21 mouse cellular contexts compared by ENCODE assay signal in the genomic region with DNA sequence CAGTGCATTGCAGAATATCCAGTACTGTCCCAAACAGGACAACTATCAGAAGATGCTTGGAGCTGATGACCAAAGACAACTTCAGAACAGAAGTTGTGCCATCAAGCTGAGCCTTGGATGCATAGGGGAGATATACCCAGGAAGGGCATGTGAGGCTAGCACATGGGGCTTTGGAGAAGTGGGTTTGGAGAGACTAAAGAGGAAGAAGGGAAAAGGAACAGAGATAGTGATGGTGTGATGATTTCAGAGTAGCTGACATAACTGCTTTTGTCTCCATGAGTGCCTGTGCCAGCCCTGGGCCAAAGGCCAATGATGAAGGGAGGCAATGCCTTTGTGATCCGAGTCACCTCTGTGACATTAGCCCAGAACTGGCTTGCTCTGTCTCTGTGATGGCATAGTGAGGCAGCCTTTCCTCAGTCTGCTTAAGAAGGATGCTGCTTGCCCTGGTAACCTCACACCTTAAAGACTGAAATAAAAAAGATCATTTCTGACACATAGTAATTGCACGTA.
DNase-seq lines count a peak whose midpoint lies in the region; ATAC-seq and TF ChIP-seq lines count a peak whose summit lies in the region.
"Had no signal": no experiment of that assay in that cellular context is flagged by ENCODE, and none has a peak within 500 bp of the region (broad histone marks: within the 10 kb centered on the region; RNA-seq: fewer than 3 reads in every experiment).

No protein-coding gene starts in this region.

- DNase-seq in cerebellum, postnatal 14 days: peak; percentile 23 to 27
- no peak for DNase-seq in cerebellum, adult 18-20 months
- no peak for DNase-seq in layer of hippocampus, adult 2 months (ENCODE audit: low spot score in 2 of 2)
- DNase-seq in layer of hippocampus, adult 9-10 months (ENCODE audit: low spot score): no peak
- DNase-seq in thymus, postnatal 36 days: no peak
- DNase-seq: adrenal gland, postnatal 25 days; cerebellum, adult 11 months; embryo, embryonic 11 days; gastrocnemius, postnatal 36 days; heart, postnatal 4 days; kidney, adult 11 months had no signal

- ATAC-seq in common myeloid progenitor, adult 5-6 weeks (replicated peaks; ENCODE audit: low read depth, poor library complexity, severe bottlenecking): peak; percentile 88
- peak; percentile 90 for ATAC-seq in megakaryocyte progenitor cell, adult 5-6 weeks (replicated peaks; ENCODE audit: poor library complexity)
- ATAC-seq: activated CD4-positive, CD25-positive, alpha-beta regulatory T cell, adult 4 months; forebrain, embryonic 15.5 days; hindbrain, postnatal 0 days; Patski had no signal

- no peak overlapping the region for H3K4me3 ChIP-seq in layer of hippocampus, adult 2 months
- H3K4me3 ChIP-seq: embryonic facial prominence, embryonic 15.5 days; erythroblast, embryonic 14.5 days; forebrain, embryonic 15.5 days; heart, embryonic 13.5 days; hindbrain, embryonic 13.5 days had no signal

- TF ChIP-seq CTCF in layer of hippocampus, adult 2 months (conservative IDR thresholded peaks at IDR 0.05): no peak

- H3K27ac ChIP-seq in layer of hippocampus, adult 2 months: peak overlapping the region; percentile 64
- H3K27ac ChIP-seq: embryonic facial prominence, embryonic 15.5 days; forebrain, embryonic 15.5 days; heart, embryonic 13.5 days; hindbrain, embryonic 13.5 days; hindbrain, postnatal 0 days had no signal

Comparison
In these comparisons a context has a peak if more than half of its experiments do, and no peak if none do; other contexts are left out.
1. DNase-seq: peak in cerebellum, postnatal 14 days (2 of 2); none in cerebellum, adult 18-20 months (0 of 2), layer of hippocampus, adult 2 months (0 of 2), layer of hippocampus, adult 9-10 months (single experiment) and thymus, postnatal 36 days (0 of 2).